Mouse (Mus musculus): ENCODE data around the gene Dpyd.

- TF ChIP-seq CTCF (IDR thresholded peaks at IDR 0.05; ENCODE audit: low read depth) (no peak), EP300 (optimal IDR thresholded peaks at IDR 0.05) (no peak)
These were observed 592.9 kb downstream of the Dpyd start for GRCm38 (mm10) chr3:119154604-119155444.

Data from stomach, postnatal 0 days (tissue).